Mouse (Mus musculus) hindbrain, embryonic 10.5 days (tissue): ENCODE measurements around the gene Ubald1. TPM values are rescaled to one million over a fixed set of nuclear protein-coding genes. Genes with fewer than 3 reads are reported as not detected.

Experiments used
- DNase-seq: peaks from one replicate; pipeline ENCODE4 v3.0.0-alpha.2; 2017; ENCODE audit warnings: low spot score
- H3K27ac ChIP-seq: fragments of 300-500 bp; sonication (generic); 2 replicates; pipeline ENCODE4 v1.5.1; 2016; ENCODE audit warnings: mild to moderate bottlenecking, moderate library complexity
- H3K27me3 ChIP-seq: fragments of 300-500 bp; sonication (generic); 2 replicates; pipeline ENCODE4 v1.6.1; 2016; ENCODE audit warnings: mild to moderate bottlenecking; ENCODE audit not compliant: poor library complexity, insufficient read depth, severe bottlenecking
- H3K36me3 ChIP-seq: fragments of 300-500 bp; sonication (generic); 2 replicates; pipeline ENCODE4 v1.6.1; 2016; ENCODE audit warnings: mild to moderate bottlenecking, moderate library complexity
- H3K4me1 ChIP-seq: fragments of 300-500 bp; sonication (generic); replicated peaks from 2 replicates; pipeline ENCODE4 v1.6.1; 2016; ENCODE audit warnings: mild to moderate bottlenecking
- H3K4me3 ChIP-seq: fragments of 300-500 bp; sonication (generic); 2 replicates; pipeline ENCODE4 v1.5.1; 2016; ENCODE audit warnings: mild to moderate bottlenecking, moderate library complexity
- H3K9me3 ChIP-seq: fragments of 300-500 bp; sonication (generic); 2 replicates; pipeline ENCODE4 v1.6.1; 2016; ENCODE audit warnings: mild to moderate bottlenecking, moderate library complexity
- whole genome bisulfite sequencing: fragments of 180-500 bp; shearing (Covaris S2); methylation state at CpG from one replicate; pipeline ENCODE4 v1.1.7; 2016; 5-methylcytosine and 5-hydroxymethylcytosine counted together
- polyA plus RNA-seq: library from polyadenylated mRNA; unstranded; fragments of >200 nt; fragmentation: Nextera tagmentation; extraction: Ambion mirVana; gene quantifications from 2 replicates; pipeline ENCODE4 v1.2.1, GENCODE M21; 2016

Gene Ubald1
- polyA plus RNA-seq, 1 experiment from 2014 or later: 41.3 TPM

GRCm38 (mm10) chr16:4909745-4910144 lies 29.6 kb upstream of the Ubald1 start:
- 92% methylated on average over 2 of the region's 2 CpGs for WGBS
- peaks cover 59% of the 10 kb centered on the region for H3K36me3 ChIP-seq
- DNase-seq: no peak
- H3K27ac ChIP-seq: no peak overlapping the region
- H3K27me3 ChIP-seq: no peaks in the 10 kb centered on the region
- no peak overlapping the region for H3K4me3 ChIP-seq
- H3K9me3 ChIP-seq: no peaks in the 10 kb centered on the region
- peaks cover 3% of the 10 kb centered on the region; the same call in 1 of the 2 replicates for H3K4me1 ChIP-seq

- Histone ChIP-seq H3K36me3 (peaks cover 49% of the 10 kb centered on the region), H3K27ac (no peak overlapping the region), H3K27me3 (no peaks in the 10 kb centered on the region), H3K4me3 (no peak overlapping the region), H3K4me1 (0 out of 2 replicates have a peak, but pooled peaks cover 4% of the 10 kb centered on the region), H3K9me3 (no peaks in the 10 kb centered on the region)
- WGBS: 59% methylated on average over 5 of the region's 5 CpGs
- DNase-seq: no peak
These were observed 27.9 kb upstream of the Ubald1 start for GRCm38 (mm10) chr16:4907972-4908371.

GRCm38 (mm10) chr16:4907386-4907785 lies 27.3 kb upstream of the Ubald1 start:
- Histone ChIP-seq H3K36me3 (peaks cover 43% of the 10 kb centered on the region), H3K4me1 (0 out of 2 replicates have a peak, but pooled peaks cover 4% of the 10 kb centered on the region), H3K27me3 (no peaks in the 10 kb centered on the region), H3K9me3 (no peaks in the 10 kb centered on the region), H3K4me3 (no peak overlapping the region), H3K27ac (no peak overlapping the region)
- 85% methylated on average over 2 of the region's 2 CpGs for WGBS
- DNase-seq: no peak

GRCm38 (mm10) chr16:4906559-4906958 lies 26.4 kb upstream of the Ubald1 start:
- H3K27ac ChIP-seq: no peak overlapping the region
- peaks cover 35% of the 10 kb centered on the region for H3K36me3 ChIP-seq
- H3K27me3 ChIP-seq: no peaks in the 10 kb centered on the region
- no peak for DNase-seq
- H3K4me1 ChIP-seq: 0 out of 2 replicates have a peak, but pooled peaks cover 4% of the 10 kb centered on the region
- no peak overlapping the region for H3K4me3 ChIP-seq
- no peaks in the 10 kb centered on the region for H3K9me3 ChIP-seq

- no peak for DNase-seq
- H3K36me3 ChIP-seq: peaks cover 25% of the 10 kb centered on the region
- H3K4me3 ChIP-seq: no peak overlapping the region
- H3K4me1 ChIP-seq: 0 out of 2 replicates have a peak, but pooled peaks cover 9% of the 10 kb centered on the region
- H3K27me3 ChIP-seq: no peaks in the 10 kb centered on the region
- 63% methylated on average over 1 of the region's 1 CpGs for whole genome bisulfite sequencing
- H3K9me3 ChIP-seq: no peaks in the 10 kb centered on the region
- H3K27ac ChIP-seq: no peak overlapping the region
These were observed 25.5 kb upstream of the Ubald1 start for GRCm38 (mm10) chr16:4905591-4905990.

- no peak overlapping the region for H3K27ac ChIP-seq
- DNase-seq: no peak
- 91% methylated on average over 3 of the region's 3 CpGs for WGBS
- no peaks in the 10 kb centered on the region for H3K27me3 ChIP-seq
- no peak overlapping the region for H3K4me3 ChIP-seq
- 0 out of 2 replicates have a peak, but pooled peaks cover 9% of the 10 kb centered on the region for H3K4me1 ChIP-seq
- H3K9me3 ChIP-seq: no peaks in the 10 kb centered on the region
- peaks cover 19% of the 10 kb centered on the region for H3K36me3 ChIP-seq
These were observed 24.8 kb upstream of the Ubald1 start for GRCm38 (mm10) chr16:4904878-4905277.

GRCm38 (mm10) chr16:4903491-4904102 lies 23.5 kb upstream of the Ubald1 start:
- Histone ChIP-seq H3K36me3 (peaks cover 7% of the 10 kb centered on the region), H3K4me3 (no peak overlapping the region), H3K27ac (no peak overlapping the region), H3K9me3 (no peaks in the 10 kb centered on the region), H3K27me3 (no peaks in the 10 kb centered on the region), H3K4me1 (peaks cover 12% of the 10 kb centered on the region)
- no peak for DNase-seq
- 87% methylated on average over 6 of the region's 6 CpGs for WGBS

GRCm38 (mm10) chr16:4902390-4902789 lies 22.3 kb upstream of the Ubald1 start:
- no peak overlapping the region for H3K4me3 ChIP-seq
- H3K27ac ChIP-seq: no peak overlapping the region
- WGBS: 77% methylated on average over 2 of the region's 2 CpGs
- H3K36me3 ChIP-seq: peaks cover 3% of the 10 kb centered on the region
- no peak for DNase-seq
- H3K9me3 ChIP-seq: no peaks in the 10 kb centered on the region
- peaks cover 12% of the 10 kb centered on the region for H3K4me1 ChIP-seq
- no peaks in the 10 kb centered on the region for H3K27me3 ChIP-seq

- H3K4me1 ChIP-seq: peaks cover 18% of the 10 kb centered on the region
- WGBS: 64% methylated on average over 7 of the region's 7 CpGs
- no peaks in the 10 kb centered on the region for H3K36me3 ChIP-seq
- no peaks in the 10 kb centered on the region for H3K27me3 ChIP-seq
- H3K27ac ChIP-seq: no peak overlapping the region
- H3K4me3 ChIP-seq: no peak overlapping the region
- DNase-seq: no peak
- no peaks in the 10 kb centered on the region for H3K9me3 ChIP-seq
These were observed 21.1 kb upstream of the Ubald1 start for GRCm38 (mm10) chr16:4901167-4901566.

- H3K4me3 ChIP-seq: no peak overlapping the region
- no peak overlapping the region for H3K27ac ChIP-seq
- no peak for DNase-seq
- 87% methylated on average over 2 of the region's 2 CpGs for WGBS
- peaks cover 15% of the 10 kb centered on the region for H3K4me1 ChIP-seq
- H3K36me3 ChIP-seq: no peaks in the 10 kb centered on the region
- no peaks in the 10 kb centered on the region for H3K9me3 ChIP-seq
- H3K27me3 ChIP-seq: no peaks in the 10 kb centered on the region
These were observed 19.6 kb upstream of the Ubald1 start for GRCm38 (mm10) chr16:4899711-4900110.

- 82% methylated on average over 6 of the region's 6 CpGs for WGBS
- H3K4me1 ChIP-seq: peaks cover 21% of the 10 kb centered on the region
- H3K4me3 ChIP-seq: no peak overlapping the region
- 0 out of 2 replicates have a peak, but pooled peaks cover 3% of the 10 kb centered on the region for H3K36me3 ChIP-seq
- DNase-seq: no peak
- no peaks in the 10 kb centered on the region for H3K27me3 ChIP-seq
- H3K27ac ChIP-seq: no peak overlapping the region
- no peaks in the 10 kb centered on the region for H3K9me3 ChIP-seq
These were observed 18.8 kb upstream of the Ubald1 start for GRCm38 (mm10) chr16:4898881-4899280.

- peaks cover 21% of the 10 kb centered on the region for H3K4me1 ChIP-seq
- H3K27ac ChIP-seq: no peak overlapping the region
- H3K9me3 ChIP-seq: no peaks in the 10 kb centered on the region
- H3K4me3 ChIP-seq: no peak overlapping the region
- 0 out of 2 replicates have a peak, but pooled peaks cover 3% of the 10 kb centered on the region for H3K36me3 ChIP-seq
- no peaks in the 10 kb centered on the region for H3K27me3 ChIP-seq
- 54% methylated on average over 7 of the region's 7 CpGs for WGBS
- DNase-seq: no peak
These were observed 17.1 kb upstream of the Ubald1 start for GRCm38 (mm10) chr16:4897146-4897730.

- H3K4me1 ChIP-seq: peaks cover 21% of the 10 kb centered on the region
- H3K27ac ChIP-seq: no peak overlapping the region
- no peaks in the 10 kb centered on the region for H3K27me3 ChIP-seq
- DNase-seq: no peak
- no peak overlapping the region for H3K4me3 ChIP-seq
- WGBS: 78% methylated on average over 5 of the region's 5 CpGs
- H3K9me3 ChIP-seq: no peaks in the 10 kb centered on the region
- 0 out of 2 replicates have a peak, but pooled peaks cover 3% of the 10 kb centered on the region for H3K36me3 ChIP-seq
These were observed 16.3 kb upstream of the Ubald1 start for GRCm38 (mm10) chr16:4896249-4897027.
